Mouse (Mus musculus) mesoderm, embryonic 11.5 days (tissue): ENCODE data around the gene Pop4.

Experiments used
- DNase-seq: peaks from one replicate; pipeline ENCODE4 v3.0.0-alpha.2; 2012; ENCODE audit warnings: low read depth, low spot score

The Pop4 gene

GRCm38 (mm10) chr7:38219526-38219925, 51.7 kb downstream of the Pop4 start:
- DNase-seq: no peak

DNA sequence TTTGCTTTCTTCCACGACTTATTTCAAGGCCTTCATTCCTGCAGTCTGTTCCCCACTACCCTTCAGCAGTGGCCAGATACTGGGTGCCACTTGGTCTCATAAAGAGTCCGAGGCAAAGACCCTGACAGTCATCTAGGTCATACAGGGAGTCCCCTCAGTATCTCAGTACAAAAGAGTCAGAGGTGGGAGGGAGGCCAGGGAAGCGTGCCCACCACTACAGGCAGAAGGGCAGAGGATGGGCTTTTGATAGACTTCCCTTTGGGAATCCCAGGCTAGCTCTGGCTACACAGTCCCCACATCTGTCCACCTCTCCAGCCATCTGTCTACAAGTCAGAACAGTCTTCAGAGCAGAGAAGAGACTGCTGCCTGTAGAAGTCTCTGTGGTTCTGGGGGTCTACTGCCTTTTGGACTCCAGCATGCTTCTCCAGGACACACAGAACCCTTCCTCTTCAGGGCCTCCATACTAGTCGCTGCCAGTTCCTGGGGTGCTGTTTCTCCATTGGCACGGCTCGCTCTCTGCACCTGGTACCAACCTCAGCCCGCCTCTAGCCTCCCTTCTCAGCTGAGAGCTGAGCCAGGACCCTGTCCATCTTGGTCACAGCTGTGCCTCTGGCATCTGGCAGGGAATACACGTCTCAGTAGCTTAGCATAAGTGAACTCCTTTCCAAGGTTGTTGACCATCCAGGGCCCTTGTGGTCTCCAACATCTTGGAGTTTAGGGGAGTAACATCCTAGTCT, 52.4 kb downstream of the Pop4 start:
- DNase-seq: no peak

- no peak for DNase-seq
Measured at GRCm38 (mm10) chr7:38217417-38218171, 53.6 kb downstream of the Pop4 start.

- no peak for DNase-seq
Measured at GRCm38 (mm10) chr7:38215697-38216096, 55.5 kb downstream of the Pop4 start.

DNA sequence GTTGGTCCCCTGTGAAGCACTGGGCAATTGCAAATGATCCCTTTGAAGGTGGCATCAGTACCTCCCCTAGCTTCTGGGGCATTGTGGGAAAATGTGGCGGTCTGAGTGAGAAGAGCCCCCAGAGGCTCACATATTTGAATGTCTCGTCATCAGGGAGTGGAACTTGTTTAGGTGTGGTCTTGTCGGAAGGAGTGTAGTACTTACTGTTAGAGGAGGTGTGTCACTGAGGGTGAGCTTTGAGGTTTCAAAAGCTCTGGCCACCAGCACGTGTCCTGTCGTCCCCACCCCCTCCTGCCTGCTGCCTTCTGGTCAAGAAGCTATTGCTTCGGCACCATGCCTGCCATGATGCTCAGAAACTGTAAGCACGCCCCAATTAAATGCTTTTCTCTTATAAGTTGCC, 55.9 kb downstream of the Pop4 start:
- no peak for DNase-seq

DNA sequence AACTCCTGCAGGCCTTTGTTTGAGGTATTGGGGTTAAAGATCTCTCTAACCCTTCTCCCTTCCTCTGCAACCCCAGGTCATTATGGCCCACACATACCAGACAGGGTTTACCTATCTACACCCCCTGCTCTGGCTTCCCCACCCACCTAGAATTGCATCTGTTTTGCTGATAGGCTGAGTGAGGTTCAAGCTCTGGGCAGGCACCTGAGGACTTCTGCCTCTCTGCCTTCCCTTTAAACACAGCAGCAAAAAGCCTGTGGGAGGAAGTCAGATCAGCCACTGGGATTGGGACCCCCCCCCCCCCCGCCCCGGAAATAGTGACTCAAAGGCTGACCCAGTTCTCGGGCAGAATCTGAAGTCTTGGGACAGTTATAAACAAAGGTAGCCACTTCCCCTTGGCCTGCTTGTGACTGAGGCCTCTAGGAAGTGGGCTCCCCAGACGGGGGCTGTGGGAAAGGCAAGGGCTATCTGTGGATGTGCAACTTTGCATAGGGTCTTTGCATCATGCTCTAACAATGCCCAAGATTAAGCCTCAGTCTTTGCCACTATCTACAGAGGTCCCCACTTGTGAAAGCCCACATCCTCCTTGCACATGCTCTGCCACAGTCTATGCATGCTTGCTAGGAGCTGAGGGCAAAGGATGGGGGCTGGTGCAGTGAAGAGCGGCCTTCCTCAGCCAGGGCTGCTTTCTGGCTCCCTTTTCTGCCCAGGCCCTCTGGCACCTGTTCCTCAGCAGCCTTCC, 56.6 kb downstream of the Pop4 start:
- DNase-seq: no peak

- no peak for DNase-seq
Measured at GRCm38 (mm10) chr7:38212651-38213062, 58.6 kb downstream of the Pop4 start.
